Mouse (Mus musculus) erythroid progenitor cell, adult 5-6 weeks (primary cell): ENCODE data around the gene Uqcrq. TPM values are rescaled to one million over a fixed set of nuclear protein-coding genes. Genes with fewer than 3 reads are reported as not detected.
"Not testable (repeated sequence)": the region's sequence is repeated elsewhere in the genome, so short reads cannot be mapped to it uniquely, and the experiment has no call there.

ENCODE experiments used
- ATAC-seq: replicated peaks from 2 replicates; pipeline ENCODE4 v1.8.0; 2016; ENCODE audit warnings: moderate number of reproducible peaks, mild to moderate bottlenecking, moderate TSS enrichment, inconsistent platforms; ENCODE audit not compliant: poor library complexity, low FRiP score, severe bottlenecking
- total RNA-seq, 2 experiments: library from RNA; stranded (forward) in 1 of 2; stranded (reverse) in 1 of 2; fragments of 150-400 nt in 1 of 2; fragments of 186-747, 209-891 nt in 1 of 2; gene quantifications; 2 replicates each; pipeline versions ENCODE4 v1.2.3 to v1.2.4; 2015 to 2017; ENCODE audit warnings: low replicate concordance in 2 of 2

The Uqcrq gene
- total RNA-seq, 2 experiments from 2014 or later: 29.4 to 79.2 TPM

GRCm38 (mm10) chr11:53453031-53453430, 22.4 kb upstream of the Uqcrq start:
- no peak for ATAC-seq

GRCm38 (mm10) chr11:53452396-53452795, 21.8 kb upstream of the Uqcrq start:
- no peak for ATAC-seq

GRCm38 (mm10) chr11:53451361-53451760, 20.7 kb upstream of the Uqcrq start:
- ATAC-seq: no peak

DNA sequence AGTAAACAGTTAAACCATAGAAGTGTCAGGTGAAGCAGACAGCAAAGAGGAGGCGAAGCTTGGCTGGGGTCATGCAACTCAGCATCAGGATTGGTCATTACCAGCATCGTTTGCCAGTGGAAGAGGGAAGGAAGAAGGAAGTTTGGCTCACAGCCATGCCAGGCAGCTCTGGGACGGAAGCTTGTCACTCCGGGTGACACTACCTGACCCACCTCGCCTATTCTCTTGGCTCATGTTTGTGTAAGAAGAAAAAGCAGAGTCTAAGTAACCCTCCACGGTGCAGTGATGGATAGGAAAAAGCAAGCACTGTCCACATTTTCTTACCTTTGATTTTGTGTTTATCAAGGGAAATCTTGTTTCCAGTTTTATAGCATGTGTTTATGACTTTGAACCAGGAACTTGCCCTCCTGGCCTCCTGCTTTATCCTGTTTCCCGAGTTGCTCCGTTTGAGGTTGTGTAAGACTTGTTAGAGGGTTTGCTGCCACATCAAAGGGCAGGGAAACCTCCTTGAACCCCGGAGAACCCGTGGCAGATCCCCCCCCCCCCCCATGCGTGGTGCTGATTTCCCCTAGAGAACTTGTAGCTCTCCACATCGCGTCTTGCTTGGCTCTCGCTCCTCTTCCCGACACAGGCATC, 19.6 kb upstream of the Uqcrq start:
- no peak for ATAC-seq

DNA sequence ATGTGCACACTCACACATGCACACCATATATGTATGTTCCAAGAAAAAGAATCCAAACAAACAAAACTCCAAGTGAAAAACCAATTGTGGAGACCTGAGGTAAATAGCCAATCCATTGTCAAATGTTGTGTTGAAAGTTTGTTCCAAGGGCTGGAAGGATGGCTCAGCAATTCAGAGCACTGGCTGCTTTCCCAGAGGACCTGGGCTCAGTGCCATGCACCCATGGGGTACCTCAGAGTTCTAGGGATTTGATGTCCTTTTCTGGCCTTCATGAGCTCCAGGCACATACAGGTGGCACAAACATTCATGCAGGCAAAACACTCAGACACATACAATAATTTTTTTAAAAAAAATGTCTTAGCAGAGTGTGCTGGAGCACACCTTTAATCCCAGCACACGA, 17.9 kb upstream of the Uqcrq start:
- ATAC-seq: no peak

GRCm38 (mm10) chr11:53447996-53448395, 17.4 kb upstream of the Uqcrq start:
- no peak for ATAC-seq

- no peak for ATAC-seq
Measured at GRCm38 (mm10) chr11:53446183-53446582, 15.6 kb upstream of the Uqcrq start.

DNA sequence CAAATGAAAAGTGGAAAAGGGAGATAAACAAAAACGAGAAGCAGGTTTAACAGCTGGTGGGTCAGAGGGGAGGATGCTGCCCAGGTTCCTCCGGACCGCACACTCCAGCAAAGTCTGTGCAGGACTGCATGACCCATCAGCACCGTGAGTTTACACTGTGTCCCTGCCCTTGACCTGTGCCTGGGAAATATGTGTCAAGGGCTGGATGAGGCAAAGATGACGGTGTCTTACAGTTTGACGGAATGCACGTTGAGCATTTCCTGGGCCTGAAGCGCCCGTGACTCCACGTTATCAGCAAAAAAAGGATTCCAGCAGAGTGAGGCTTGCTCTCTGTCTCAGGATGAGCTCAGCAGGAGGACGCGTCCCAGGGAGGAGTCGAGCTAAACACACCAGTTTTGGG, 14.9 kb upstream of the Uqcrq start:
- ATAC-seq: no peak

GRCm38 (mm10) chr11:53443861-53444260, 13.2 kb upstream of the Uqcrq start:
- no peak for ATAC-seq

DNA sequence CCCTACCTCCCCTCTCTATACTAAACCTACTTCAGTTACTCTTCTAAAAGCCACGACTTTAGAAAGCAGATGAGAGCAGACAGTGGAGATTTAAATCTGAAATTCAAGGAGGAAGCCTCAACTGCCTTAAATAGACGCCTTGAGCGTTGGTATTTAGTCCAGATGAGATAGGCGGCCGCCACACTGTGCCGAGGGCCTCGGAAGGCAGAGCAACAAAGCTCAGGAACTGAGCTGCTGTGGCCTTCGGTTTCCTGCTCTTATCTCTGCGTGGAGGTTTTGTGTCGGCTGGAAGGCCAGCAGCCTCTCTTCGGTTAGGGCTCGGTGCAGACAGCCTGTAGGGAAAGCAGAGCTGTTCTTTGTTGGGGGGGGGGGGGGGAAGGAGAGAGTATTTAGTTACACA, 11.3 kb upstream of the Uqcrq start:
- no peak for ATAC-seq

DNA sequence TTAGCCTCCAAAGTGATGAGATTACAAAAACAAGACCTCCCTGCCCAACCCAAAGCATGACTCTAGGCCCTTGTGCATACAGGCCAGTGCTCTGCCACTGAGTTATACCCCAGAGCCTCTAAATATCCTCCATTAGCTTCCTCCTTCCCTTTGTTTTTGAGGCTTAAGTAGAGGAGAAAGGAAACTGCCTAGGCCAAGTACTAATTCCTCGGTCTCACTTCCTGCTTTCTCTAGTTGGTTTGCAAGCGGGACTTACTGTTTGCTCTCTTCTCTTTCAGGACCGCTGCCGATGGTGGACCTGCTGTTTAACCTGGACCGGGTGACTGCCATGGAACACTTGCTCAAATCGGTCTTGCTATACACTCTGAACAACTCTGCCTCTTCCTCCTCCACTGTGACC, 5.7 kb upstream of the Uqcrq start:
- no peak for ATAC-seq

- ATAC-seq: no peak
Measured at GRCm38 (mm10) chr11:53435504-53435903, 4.9 kb upstream of the Uqcrq start.

DNA sequence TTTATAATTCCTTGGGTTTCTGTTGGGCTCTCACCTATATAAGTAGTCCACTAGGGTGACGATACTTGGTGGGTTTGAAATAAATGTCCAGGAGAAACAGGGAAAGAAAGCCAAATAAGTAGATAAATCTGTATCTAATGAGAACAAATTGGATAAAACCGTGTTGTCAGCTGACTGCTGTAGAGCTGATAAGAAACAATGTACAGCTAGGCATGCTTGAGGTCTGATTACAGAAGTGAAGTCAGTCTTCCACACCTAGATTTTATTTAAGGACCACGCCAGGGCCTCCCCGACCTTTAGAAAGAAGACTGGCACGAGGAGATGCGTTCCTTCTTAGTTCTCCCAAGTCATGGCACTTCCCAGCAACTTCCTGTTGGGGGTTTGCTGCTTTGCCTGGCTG, 2.4 kb upstream of the Uqcrq start:
- ATAC-seq: no peak

DNA sequence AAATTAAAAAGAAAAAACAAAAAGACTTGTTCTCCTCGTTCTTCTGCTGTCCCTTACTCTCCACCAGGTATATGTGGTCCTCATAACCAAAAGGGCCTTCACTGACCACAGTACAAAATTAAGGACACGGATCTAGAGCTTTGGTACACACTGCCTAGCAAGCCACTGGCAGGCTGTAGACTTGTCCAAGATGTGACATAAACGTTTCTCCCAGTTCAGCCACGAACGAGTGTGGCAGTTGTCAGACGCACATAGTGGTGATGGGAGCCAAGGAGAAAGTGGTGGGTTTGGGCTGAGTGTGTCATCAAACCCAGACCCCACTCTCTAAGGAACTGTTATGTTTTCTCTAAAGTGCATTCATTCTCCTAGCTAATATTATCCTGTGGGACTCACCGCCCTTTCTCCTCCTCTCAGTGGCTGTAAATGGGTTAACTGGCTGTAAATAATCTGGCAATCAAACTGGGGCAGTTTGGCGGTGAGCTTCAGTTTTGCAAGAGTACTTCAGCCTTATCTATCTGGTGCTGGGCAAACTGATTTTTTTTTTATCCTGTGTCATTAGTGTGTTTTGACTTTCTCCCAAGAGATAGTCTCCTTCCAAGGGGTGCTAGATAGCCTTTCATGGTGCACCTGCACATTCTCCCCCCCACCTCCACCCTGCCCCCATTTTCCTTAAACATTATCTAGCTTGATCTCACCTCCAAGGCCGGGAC, 871 bp upstream of the Uqcrq start:
- ATAC-seq: peak; percentile 8; the same call in 1 of the 2 replicates

GRCm38 (mm10) chr11:53430300-53430669, 346 bp downstream of the Uqcrq start:
- ATAC-seq: peak; percentile 48

- ATAC-seq: no peak
Measured at GRCm38 (mm10) chr11:53429182-53429581, 1.4 kb downstream of the Uqcrq start.

- no peak for ATAC-seq
Measured at GRCm38 (mm10) chr11:53428716-53429057, 1.9 kb downstream of the Uqcrq start.

GRCm38 (mm10) chr11:53427993-53428715, 2.5 kb downstream of the Uqcrq start:
- no peak for ATAC-seq

DNA sequence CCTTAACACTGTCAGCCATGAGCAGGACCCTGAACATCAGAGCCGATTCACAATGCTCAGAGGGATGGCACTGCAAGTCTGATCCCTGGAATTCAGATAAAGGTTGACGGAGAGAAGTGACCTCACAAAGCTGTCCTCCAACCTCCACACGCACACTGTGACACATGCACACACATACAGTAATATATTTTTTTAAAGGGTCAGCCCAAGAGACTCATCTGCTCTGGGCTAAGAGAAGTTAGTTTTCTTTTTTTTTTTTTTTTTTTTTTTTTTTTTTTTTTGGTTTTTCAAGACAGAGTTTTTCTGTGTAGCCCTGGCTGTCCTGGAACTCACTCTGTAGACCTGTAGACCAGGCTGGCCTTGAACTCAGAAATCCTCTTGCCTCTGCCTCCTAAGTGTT, 3.7 kb downstream of the Uqcrq start:
- ATAC-seq: not testable (repeated sequence)

DNA sequence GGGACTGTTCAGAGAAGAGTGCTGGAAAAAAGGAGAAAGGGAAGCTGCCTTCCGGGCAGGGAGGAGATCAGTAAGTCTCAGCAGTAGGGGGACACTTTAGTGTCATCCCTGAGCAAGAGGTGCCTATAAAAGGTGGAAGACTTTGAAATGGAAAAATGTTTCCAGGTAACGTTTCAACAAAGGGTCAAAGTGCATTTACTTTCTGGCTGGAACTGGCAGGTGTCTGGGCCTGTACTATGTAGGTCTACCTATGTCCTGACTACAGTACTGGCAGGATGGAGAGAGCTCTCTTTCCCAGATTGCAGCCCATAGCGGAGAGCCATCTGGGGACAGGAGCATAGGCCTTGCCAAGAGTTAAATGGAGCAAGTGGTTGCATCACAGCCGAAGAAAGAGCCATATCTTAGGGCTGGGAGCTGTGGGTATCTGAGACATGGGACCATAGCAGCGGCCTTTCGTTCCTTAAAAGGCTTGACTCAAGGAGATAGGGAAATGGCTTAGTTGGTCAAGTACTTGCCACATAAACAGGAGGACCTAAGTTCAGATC, 4.8 kb downstream of the Uqcrq start:
- no peak for ATAC-seq

DNA sequence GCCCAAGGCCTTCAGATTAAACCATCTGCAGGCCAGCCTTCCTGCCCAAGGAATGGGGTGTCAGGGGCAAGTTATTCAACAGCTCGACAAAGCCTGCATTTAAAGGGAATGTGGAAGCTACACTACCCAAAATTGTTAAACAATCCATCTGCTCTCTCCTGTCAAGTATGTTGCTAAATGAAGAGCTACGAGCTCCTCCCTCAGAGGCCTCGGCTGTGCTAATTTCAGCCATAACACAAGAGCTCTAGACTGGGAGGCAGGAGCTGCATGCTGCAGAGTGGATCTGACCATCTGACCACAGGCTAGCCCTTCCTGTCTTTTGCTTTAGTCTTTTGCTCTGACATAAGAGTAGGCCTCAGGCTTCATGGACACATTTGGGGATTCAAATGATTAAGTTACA, 5.4 kb downstream of the Uqcrq start:
- no peak for ATAC-seq
